Mouse (Mus musculus) layer of hippocampus, adult 2 months (tissue): ENCODE measurements around the gene Izumo2. TPM values are rescaled to one million over a fixed set of nuclear protein-coding genes. Genes with fewer than 3 reads are reported as not detected.
"Not testable (repeated sequence)": the region's sequence is repeated elsewhere in the genome, so short reads cannot be mapped to it uniquely, and the experiment has no call there.

Experiments
- DNase-seq, 2 experiments: peaks; one replicate each; pipeline ENCODE4 v3.0.0; 2022; ENCODE audit warnings: low spot score in 2 of 2
- H3K27ac ChIP-seq: fragments of 200-600 bp; 2 replicates; pipeline ENCODE4 v1.8.1; 2022
- H3K4me3 ChIP-seq: fragments of 200-600 bp; 2 replicates; pipeline ENCODE4 v1.8.1; 2022; ENCODE audit warnings: mild to moderate bottlenecking
- CTCF ChIP-seq: fragments of 200-600 bp; conservative IDR thresholded peaks from 2 replicates; pipeline ENCODE4 v1.8.1; 2022; ENCODE audit warnings: antibody characterized with exemption, mild to moderate bottlenecking, moderate library complexity
- total RNA-seq, 2 experiments: library from RNA; stranded (reverse); gene quantifications; 2 replicates each; pipeline ENCODE4 v1.2.3; 2021

The Izumo2 gene
- total RNA-seq, 2 experiments from 2014 or later: not detected

- Histone ChIP-seq H3K4me3 (peak within 1 kb of the TSS; percentile 70), H3K27ac (peak within 1 kb of the TSS; percentile 98)
- no peak for TF ChIP-seq CTCF
- peak; percentile 88 to 98 for DNase-seq
These were observed 39.8 kb downstream of the Izumo2 start, which contains the start of gene Vrk3 for GRCm38 (mm10) chr7:44748101-44749044. Gene Vrk3 (plus strand): TSS chr7:44748413.

- H3K27ac ChIP-seq, DNase-seq, H3K4me3 ChIP-seq: not testable (repeated sequence)
These were observed 42.4 kb downstream of the Izumo2 start, which contains the start of gene Zfp473 for GRCm38 (mm10) chr7:44750950-44751349. Gene Zfp473 (minus strand): TSS chr7:44751050.

- Histone ChIP-seq H3K4me3 (no peak overlapping the region), H3K27ac (no peak overlapping the region)
- DNase-seq: no peak
- no peak for TF ChIP-seq CTCF
These were observed 48.6 kb downstream of the Izumo2 start for GRCm38 (mm10) chr7:44757164-44757563.

- no peak for TF ChIP-seq CTCF
These were observed 51.8 kb downstream of the Izumo2 start for GRCm38 (mm10) chr7:44760366-44760765.

GRCm38 (mm10) chr7:44768129-44768528 is 59.6 kb downstream of the Izumo2 start:
- DNase-seq: no peak
- H3K27ac ChIP-seq: no peak overlapping the region
- no peak for TF ChIP-seq CTCF
- H3K4me3 ChIP-seq: no peak overlapping the region

More at GRCm38 (mm10) chr7:44760366-44760765, 51.8 kb downstream of the Izumo2 start:
- DNase-seq: no peak
- H3K4me3 ChIP-seq: no peak overlapping the region
- no peak overlapping the region for H3K27ac ChIP-seq

Other genes with a start within 250 kb of the Izumo2 start
- 10 to 100 TPM; 12.2 to 18.1 TPM for gene Aspdh, start 243.4 kb upstream of the Izumo2 start, total RNA-seq
- gene Josd2, start 240.8 kb upstream of the Izumo2 start, total RNA-seq: 10 to 100 TPM; 91.3 to 92.0 TPM
- 100 to 1,000 TPM; 210 to 220 TPM for gene Emc10, start 212.2 kb upstream of the Izumo2 start, total RNA-seq
- 10 to 100 TPM; 19.3 to 23.4 TPM for gene Fam71e1, start 212.2 kb upstream of the Izumo2 start, total RNA-seq
- gene Mybpc2, start 184.1 kb upstream of the Izumo2 start, total RNA-seq: not detected
- gene Spib, start 176.7 kb upstream of the Izumo2 start, total RNA-seq: under 1 TPM; 0.12 to 0.13 TPM
- gene Pold1, start 159.9 kb upstream of the Izumo2 start, total RNA-seq: 10 to 100 TPM in 1 of 2 experiments, 1 to 10 TPM in 1; 9.0 to 10.5 TPM
- 10 to 100 TPM; 58.2 to 66.7 TPM for gene Nr1h2, start 154.8 kb upstream of the Izumo2 start, total RNA-seq
- gene Napsa, start 136.4 kb upstream of the Izumo2 start, total RNA-seq: not detected
- 100 to 1,000 TPM; 184 to 186 TPM for gene Kcnc3, start 118.1 kb upstream of the Izumo2 start, total RNA-seq
- gene Myh14, start 37.9 kb upstream of the Izumo2 start, total RNA-seq: 10 to 100 TPM; 30.4 TPM
- gene Vrk3, start 39.7 kb downstream of the Izumo2 start, total RNA-seq: 10 to 100 TPM; 31.7 to 35.4 TPM
- under 1 TPM; 0.25 to 0.44 TPM for gene Zfp473, start 42.3 kb downstream of the Izumo2 start, total RNA-seq
- gene Nup62, start 107.3 kb downstream of the Izumo2 start, total RNA-seq: 10 to 100 TPM; 29.7 to 33.2 TPM
- 1 to 10 TPM; 2.6 to 3.3 TPM for gene Il4i1, start 107.6 kb downstream of the Izumo2 start, total RNA-seq
- gene Atf5, start 107.9 kb downstream of the Izumo2 start, total RNA-seq: 10 to 100 TPM; 27.0 to 30.0 TPM
- gene Akt1s1, start 140.2 kb downstream of the Izumo2 start, total RNA-seq: 10 to 100 TPM; 76.7 to 84.3 TPM
- 10 to 100 TPM; 69.0 to 81.3 TPM for gene Tbc1d17, start 140.3 kb downstream of the Izumo2 start, total RNA-seq
- 10 to 100 TPM; 33.1 to 36.3 TPM for gene Pnkp, start 148.4 kb downstream of the Izumo2 start, total RNA-seq
- gene Ptov1, start 161.0 kb downstream of the Izumo2 start, total RNA-seq: 100 to 1,000 TPM; 321 to 335 TPM
- gene Med25, start 184.0 kb downstream of the Izumo2 start, total RNA-seq: 100 to 1,000 TPM; 103 to 107 TPM
- 10 to 100 TPM; 21.6 to 24.8 TPM for gene Fuz, start 187.3 kb downstream of the Izumo2 start, total RNA-seq
- gene Ap2a1, start 220.8 kb downstream of the Izumo2 start, total RNA-seq: 100 to 1,000 TPM; 298 to 305 TPM
- 1 to 10 TPM; 1.3 to 2.0 TPM for gene Tsks, start 234.5 kb downstream of the Izumo2 start, total RNA-seq